Mouse (Mus musculus) embryo, embryonic 10.5 days (tissue): ENCODE measurements around the gene Grip1.
"Not testable (repeated sequence)": the region's sequence is repeated elsewhere in the genome, so short reads cannot be mapped to it uniquely, and the experiment has no call there.

ENCODE experiments used
- DNase-seq: peaks from one replicate; pipeline ENCODE4 v3.0.0-alpha.2; 2015; ENCODE audit warnings: low spot score

Gene Grip1

DNA sequence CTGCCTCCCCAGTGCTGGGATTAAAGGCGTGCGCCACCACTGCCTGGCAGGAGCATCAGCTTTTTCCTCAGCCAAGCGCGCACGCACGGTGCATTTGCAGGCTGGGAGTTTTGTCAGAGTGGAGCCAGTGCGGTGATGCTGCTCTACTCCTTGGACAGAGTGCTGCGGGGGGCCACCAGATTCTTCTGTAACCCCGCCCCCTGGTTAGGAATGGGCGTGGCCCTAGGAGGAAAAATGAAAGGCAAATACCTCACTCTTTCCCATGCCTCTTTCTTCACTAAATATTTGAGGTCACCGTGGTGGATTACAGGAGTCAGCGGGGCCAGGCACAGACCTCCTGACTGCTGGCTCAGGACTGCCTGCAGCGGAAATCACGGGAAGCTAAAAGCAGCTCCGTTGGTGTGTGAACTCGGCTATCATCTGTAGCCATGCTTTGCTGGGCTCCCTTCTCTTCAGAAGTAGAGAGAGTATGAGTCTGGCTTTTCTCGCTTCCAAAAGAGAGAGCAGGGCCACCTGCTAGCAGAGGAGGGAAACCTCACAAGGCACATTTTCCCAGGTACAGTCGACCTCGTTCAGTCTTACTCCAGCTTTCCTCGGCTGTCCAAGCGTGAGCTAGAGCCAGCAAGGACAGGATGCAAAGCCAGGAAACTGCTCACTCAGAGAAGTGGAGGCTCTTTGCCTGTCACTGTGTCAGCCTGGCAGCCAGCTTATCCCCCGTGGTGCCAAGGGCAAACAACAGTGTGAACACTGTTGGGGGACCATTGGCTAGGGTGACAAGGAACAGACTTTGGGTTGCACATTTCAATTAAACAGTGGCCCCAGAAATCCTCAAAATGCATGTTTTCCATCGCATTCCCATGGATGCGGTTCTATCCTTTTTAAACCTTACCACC, 607.9 kb downstream of the Grip1 start:
- DNase-seq, result no peak

- DNase-seq, result peak; percentile 74
Measured at GRCm38 (mm10) chr10:120064424-120064823, 610.8 kb downstream of the Grip1 start.

- no peak for DNase-seq
Measured at GRCm38 (mm10) chr10:120066319-120066718, 612.7 kb downstream of the Grip1 start.

GRCm38 (mm10) chr10:120077850-120078249, 624.2 kb downstream of the Grip1 start:
- no peak for DNase-seq

DNA sequence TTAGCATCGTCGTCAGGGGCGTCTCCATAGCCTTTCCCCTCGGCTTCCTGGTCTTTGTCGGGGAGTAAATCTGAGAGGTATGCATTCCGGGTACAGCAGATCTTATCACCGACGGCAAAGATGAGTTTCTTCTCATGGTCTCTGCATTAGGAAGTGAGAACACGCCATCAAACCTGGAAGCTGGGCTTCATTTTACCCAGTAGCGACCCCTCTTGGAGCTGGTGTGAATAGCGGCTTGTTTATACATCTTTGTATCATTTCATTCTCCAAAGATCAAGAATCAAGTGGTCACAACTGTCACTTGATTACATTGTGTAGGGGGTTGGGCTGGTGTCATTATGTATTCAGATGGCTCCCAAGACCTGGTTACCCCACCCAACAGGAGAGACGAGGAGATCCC, 638.9 kb downstream of the Grip1 start:
- no peak for DNase-seq

GRCm38 (mm10) chr10:120095136-120095535, 641.5 kb downstream of the Grip1 start:
- DNase-seq, result no peak

DNA sequence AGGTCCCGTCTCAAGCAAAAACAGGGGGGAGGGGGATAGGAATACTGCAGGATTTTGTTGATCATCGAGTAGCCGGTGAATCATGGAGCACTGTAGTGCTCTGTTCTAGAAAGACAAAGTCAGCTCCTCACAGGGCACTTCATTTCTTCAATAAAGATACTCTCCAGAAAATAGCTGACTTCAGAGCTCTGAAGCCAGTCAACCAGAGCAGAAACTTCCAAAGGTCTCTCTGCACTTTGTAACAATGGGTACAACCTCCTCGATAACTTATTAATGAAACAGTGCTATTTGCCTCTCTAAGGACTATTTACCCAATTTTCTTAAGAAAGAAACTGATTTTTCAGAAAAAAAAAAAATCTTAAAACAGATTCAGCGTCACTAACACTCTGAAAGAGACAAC, 642.1 kb downstream of the Grip1 start:
- no peak for DNase-seq

DNA sequence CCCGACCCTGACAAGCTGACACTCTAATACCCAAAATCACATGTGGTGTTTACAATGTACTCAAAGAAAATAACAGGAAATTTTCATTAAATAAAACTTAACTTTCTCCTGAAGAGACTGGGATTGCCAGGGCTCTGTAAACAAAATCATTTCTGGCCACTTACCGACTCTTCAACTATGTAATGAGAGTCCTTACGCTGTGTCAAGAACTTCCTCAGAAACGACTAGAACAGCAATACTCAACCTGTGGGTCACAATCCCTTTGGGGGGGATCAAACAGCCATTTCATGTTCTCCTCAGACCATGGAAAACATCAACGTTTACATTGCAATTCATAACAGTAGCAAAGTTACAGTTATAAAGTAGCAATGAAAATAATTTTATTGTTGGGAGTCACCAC, 643.9 kb downstream of the Grip1 start:
- DNase-seq, result no peak

- DNase-seq, result no peak
Measured at GRCm38 (mm10) chr10:120100806-120101205, 647.2 kb downstream of the Grip1 start.

- no peak for DNase-seq
Measured at GRCm38 (mm10) chr10:120111691-120112319, 658.2 kb downstream of the Grip1 start.

DNA sequence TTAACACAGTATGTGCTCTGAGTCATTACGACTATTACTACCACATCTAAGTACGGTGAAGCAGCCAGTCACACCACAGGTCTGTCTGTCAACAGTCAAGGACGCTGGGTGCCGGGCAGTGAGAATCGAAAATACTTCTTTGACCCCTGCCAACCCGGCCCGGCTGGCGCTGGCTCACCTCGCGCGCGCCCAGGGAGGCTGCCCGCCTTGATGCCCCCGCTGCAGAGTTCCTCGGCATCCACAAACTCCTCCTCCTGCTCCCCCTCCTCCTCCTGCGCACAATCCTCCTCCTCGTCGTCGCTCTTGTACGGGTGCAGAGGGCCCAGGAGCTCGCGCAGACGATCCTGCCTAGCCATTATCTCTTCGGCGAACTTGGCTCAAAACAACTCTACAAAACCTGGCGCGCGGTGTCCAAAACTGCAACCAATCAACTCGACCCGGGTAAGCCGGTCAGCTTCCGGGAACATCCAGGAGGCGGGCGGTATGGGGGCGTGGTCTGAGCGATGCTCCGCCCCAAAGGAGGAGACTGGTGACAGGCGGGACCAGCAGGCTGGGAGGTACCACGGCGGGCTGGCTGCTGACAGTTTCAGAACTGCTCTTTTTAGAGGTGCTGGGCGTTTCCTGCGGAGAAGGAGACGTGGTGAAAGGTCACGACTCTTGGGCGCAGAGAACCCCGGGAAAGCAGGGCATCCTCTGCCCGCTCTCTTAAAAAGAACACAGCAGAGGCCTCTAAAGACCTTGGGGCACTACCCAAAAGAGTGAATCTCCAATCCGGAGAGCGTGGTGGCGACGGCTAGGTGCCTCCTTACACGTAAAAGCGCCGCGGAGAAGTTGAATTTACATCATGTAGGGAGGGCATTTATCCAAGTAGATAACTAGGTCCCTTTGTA, 659.1 kb downstream of the Grip1 start, which contains the start of gene Helb:
Helb (minus strand) TSS at position 481 of the 890 bp plus-strand sequence.
- DNase-seq, result peak; percentile 98

DNA sequence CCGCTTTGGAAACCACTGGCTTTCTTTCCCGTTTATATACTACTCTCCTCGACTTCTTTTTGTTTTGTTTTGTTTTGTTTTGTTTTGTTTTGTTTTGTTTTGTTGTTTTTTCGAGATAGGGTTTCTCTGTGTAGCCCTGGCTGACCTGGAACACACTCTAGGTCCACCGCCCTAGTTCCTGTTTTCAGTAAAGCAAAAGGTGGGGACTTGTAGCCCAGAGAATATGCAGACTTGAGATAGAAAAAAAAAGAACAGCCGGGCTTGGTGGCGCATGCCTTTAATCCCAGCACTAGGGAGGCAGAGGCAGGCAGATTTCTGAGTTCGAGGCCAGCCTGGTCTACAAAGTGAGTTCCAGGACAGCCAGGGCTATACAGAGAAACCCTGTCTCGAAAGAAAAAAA, 659.9 kb downstream of the Grip1 start:
- not testable (repeated sequence) for DNase-seq

DNA sequence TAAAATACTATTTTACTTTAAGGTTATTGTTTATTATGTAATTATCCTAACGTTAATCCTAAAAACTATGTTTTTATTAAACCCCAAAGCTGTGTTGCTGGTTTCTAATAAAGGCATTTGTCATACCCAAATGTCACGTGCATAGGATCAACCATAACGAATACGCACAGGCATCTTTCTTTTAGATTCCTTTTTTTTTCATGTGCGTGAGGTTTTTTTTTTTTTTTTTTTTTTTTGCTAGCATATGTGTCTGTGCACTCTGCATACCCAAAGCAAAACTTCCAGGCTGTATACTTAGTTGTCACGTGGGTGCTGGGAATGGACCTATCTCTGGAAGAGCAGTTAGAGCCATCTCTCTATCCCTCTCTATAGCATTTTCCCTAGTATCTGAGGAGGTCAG, 660.4 kb downstream of the Grip1 start:
- no peak for DNase-seq

- DNase-seq, result no peak
Measured at GRCm38 (mm10) chr10:120114493-120114892, 660.9 kb downstream of the Grip1 start.

- no peak for DNase-seq
Measured at GRCm38 (mm10) chr10:120115249-120115648, 661.6 kb downstream of the Grip1 start.

- no peak for DNase-seq
Measured at GRCm38 (mm10) chr10:120123721-120124120, 670.1 kb downstream of the Grip1 start.

- peak; percentile 91 for DNase-seq
Measured at GRCm38 (mm10) chr10:120124801-120125464, 671.3 kb downstream of the Grip1 start.

- DNase-seq, result no peak
Measured at GRCm38 (mm10) chr10:120125465-120125857, 671.8 kb downstream of the Grip1 start.

- DNase-seq, result no peak
Measured at GRCm38 (mm10) chr10:120128601-120129277, 675.1 kb downstream of the Grip1 start.

GRCm38 (mm10) chr10:120130621-120131020, 677.0 kb downstream of the Grip1 start:
- DNase-seq, result peak; percentile 64

GRCm38 (mm10) chr10:120133697-120134096, 680.1 kb downstream of the Grip1 start:
- DNase-seq, result no peak
